Mouse (Mus musculus): ENCODE measurements around the gene Safb. TPM values are rescaled to one million over a fixed set of nuclear protein-coding genes. Genes with fewer than 3 reads are reported as not detected.

Gene Safb
- polyA plus RNA-seq (2021; fragmentation: Nextera tagmentation) = 36.0 and 38.2 TPM in 2 replicates
- long read RNA-seq, experiment 1, transcript Safb-201 (21 exons, 3,106 nt) = major isoform, 34 of 84 reads
- long read RNA-seq, experiment 1, partial matches to known transcripts = 29 of 84 reads
- long read RNA-seq, experiment 1, other reads (novel, unspliced or antisense) = 15 of 84 reads
- long read RNA-seq, experiment 2, partial matches to known transcripts = 36 of 43 reads
- long read RNA-seq, experiment 2, other reads (novel, unspliced or antisense) = 5 of 43 reads

DNA sequence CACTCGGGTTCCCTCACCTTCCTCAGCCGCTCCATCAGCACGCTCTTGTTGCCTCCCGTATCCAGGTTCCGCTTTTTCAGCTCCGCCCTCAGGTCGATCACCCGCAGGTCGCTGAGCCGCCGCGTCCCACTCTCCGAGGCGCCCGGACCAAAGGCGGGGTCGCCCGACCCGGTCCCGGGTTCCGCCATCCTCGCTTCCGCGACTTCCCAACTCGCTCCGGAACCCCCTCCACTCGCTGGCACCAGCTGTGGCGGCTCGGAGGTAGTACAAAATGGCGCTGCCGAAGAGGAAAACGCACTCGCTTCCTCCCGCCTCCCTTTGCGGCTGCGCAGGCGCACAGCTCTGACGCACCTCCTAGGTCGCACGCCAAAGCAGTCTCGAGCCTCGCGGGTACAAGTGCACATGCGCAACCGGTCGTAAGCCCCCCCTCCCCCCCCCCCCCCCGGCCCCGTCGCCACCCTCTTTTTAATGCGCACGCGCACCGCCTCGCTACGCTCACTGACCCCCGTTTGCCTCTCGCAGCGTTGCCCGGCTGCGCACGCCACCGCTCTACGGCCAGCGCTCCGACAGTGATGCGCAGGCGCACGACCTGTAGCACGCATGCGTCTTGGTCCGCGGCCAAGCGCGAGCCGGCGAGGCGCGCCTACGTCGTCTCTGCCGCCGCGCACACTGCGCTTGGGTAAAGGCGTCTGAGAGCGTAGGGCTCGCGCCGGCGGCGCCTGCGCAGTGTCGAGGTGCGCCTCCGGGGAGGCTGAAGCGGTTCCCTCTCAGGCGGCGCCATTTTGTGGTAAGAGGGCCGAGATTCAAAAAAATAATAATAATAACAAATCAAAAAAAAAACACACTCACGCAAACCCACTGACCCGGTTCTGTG lies at the start of gene Safb, which contains the start of gene Safb2:
TSS of gene Safb (plus strand) at position 569 of the 874 bp plus-strand sequence.
TSS of gene Safb2 (minus strand) at position 329 of the 874 bp plus-strand sequence.

DNA sequence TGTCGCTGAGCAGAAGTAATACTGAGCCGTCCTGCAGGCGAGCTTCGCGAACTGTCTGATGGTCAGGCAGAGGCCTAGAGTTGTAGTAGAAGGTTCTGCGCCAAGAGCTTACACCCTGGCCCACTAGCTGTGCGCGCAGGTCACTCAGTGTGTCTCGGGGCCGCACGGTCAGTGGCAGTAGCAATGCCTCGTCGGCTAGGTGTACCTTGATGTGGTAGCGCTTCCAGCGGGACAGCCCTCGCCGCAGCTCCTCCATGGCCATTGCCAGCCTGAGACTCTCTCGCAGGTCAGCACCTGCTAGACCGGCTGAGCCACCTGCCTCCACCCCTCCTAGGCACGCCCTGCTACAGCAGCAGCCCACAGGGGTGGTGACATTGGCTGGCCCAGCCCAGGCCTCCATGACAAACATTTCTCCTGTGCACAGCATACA lies 30.5 kb upstream of the Safb start, which contains the start of gene Gm20219:
TSS of gene Gm20219 (minus strand) at position 266 of the 430 bp plus-strand sequence.

DNA sequence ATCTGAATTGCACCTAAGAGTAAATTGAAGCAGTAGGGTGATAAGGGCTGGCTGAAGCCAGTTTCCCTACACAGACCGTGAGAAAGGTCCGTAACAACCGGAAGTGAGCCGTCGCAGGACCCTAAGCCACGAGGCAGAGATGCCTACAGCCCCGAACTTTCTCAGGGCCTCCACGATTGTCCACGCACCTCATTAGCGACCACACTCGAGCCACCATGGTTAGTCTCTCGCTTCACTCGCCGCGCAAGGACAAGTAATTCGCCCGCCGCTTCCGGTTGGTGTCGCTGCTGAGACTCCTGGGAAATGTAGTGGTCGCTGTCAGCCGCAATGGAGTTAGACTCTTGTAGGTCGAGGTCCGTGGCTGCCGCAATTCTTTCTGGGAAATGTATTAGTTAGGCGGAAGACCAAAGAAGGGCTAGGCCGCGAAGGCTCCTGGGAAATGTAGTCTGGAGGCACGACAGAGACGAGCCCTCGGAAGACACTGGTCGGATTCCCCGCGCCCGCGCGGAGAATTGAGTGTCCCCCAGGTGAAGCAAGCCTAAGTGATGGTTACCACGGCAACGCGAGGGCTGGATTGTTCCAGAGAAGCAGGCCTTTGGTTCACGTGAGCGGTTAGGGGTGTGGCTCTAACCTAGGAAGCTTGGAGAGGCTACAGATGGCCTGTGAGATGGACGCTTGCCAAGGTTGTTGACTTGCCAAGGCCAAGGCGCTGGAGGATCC lies 25.0 kb downstream of the Safb start, which contains the start of gene 2410015M20Rik:
TSS of gene 2410015M20Rik (minus strand) at position 320 of the 720 bp plus-strand sequence.

DNA sequence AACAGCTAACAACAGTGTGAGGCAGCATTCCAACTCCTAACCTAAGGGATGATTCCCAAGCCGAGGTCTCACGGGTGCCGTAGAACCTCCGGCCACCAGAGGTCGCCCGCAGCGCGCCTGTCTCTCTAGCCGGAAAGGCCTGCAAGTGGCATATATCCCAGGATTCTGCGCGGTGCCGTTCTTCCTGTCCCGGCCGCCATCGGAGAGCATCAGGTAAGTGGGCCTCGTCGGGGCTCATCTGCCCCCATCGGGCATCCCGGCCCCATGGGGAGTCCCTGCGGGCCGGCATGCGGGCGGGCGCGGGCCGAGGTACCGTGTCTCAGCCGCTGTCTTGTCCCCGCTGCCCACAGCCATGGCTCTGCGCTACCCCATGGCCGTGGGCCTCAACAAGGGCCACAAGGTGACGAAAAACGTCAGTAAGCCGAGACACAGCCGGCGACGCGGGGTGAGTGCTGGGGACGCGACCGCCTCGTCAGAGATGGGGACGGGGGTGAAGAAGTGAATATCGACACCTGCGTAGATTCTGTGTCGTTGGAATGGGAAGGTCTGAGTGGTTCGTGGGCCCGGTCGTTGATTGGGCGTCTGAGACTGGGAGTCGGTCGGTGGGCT lies 28.7 kb downstream of the Safb start, which contains the start of gene Rpl36:
TSS of gene Rpl36 (plus strand) at position 181 of the 609 bp plus-strand sequence.

DNA sequence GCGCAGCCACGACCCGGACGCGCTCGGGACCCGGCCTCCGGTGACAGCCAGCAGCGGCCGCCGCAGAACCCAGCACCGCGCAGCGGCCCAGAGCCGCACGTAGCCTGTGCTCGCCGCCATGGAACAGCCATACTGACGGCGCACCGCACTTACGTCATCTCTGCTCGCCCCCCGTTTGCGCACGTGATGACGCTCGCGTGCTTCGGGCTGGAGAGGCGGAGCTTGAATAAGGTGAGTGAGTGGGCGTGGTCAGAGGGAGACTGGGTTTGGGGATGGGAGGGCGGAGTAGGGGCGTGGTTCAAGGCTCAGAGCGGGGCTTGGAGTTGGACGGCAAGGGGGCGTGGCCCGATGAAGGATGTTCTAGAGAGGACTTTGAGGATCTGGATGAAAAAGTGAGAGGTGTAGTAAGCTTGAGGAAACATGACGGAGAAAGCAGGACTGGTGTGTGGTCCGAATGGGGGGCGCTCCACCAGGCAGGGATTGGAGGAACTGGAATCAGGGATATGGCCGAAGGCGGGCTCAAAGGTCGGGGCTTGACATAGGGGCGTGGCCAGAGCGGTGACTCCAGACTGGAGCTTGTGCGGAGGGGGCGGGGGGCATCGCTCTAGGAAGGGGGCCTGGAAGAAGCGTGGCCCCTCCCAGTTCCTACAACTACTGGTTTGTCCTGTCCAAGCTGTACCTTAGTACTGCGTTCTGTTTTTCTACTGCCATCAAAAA lies 42.3 kb downstream of the Safb start, which contains the start of gene Lonp1:
TSS of gene Lonp1 (minus strand) at position 134 of the 717 bp plus-strand sequence.

DNA sequence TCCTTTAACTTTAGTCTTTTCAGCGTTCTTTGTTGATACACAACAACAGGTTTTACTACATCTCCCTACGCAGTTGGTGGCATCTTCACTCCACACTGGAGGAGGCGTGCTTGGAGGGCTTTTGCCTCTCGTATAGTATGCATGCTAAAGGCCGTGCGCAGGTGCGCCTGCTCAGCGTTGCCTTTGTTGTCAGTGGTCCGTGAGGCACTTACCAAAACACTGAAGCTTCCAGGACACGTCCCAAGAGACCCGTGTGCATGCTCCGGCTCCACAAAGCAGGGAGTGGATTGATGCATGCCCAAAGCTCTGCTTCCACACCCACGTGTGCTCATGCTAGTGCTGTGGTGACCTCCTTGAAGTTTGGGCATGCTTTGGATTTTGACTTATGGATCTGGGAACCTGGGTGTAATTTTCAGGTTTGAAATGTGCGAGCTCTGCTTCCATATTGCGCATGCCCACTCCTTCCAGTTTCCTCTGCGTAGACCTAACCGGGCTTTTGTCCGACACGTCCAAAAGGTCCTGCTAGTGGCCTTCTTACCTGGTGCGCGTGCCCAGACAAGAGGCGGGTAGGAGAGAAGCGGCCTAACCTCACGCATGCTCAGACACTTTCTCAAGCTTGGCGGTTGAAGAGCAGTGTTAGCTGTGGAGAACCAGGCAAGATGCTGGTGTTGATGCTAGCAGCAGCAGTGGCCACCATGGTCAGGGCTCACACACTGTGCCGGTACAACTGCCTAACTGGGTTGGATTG lies 43.1 kb downstream of the Safb start, which contains the start of gene Catsperd:
TSS of gene Catsperd (plus strand) at position 614 of the 748 bp plus-strand sequence.

Other genes with a start within 250 kb of the Safb start
- gene Ptprs, start 108.3 kb upstream of the Safb start, polyA plus RNA-seq (2021; fragmentation: Nextera tagmentation) = 125 and 188 TPM in 2 replicates
- not detected in 2 replicates for gene Znrf4, start 72.4 kb upstream of the Safb start, polyA plus RNA-seq (2021; fragmentation: Nextera tagmentation)
- gene Gm20219, start 30.4 kb upstream of the Safb start, polyA plus RNA-seq (2021; fragmentation: Nextera tagmentation) = not detected in 2 replicates
- gene Safb2, start 240 bp upstream of the Safb start, polyA plus RNA-seq (2021; fragmentation: Nextera tagmentation) = 12.8 and 17.3 TPM in 2 replicates
- 448 and 559 TPM in 2 replicates for gene 2410015M20Rik, start 24.9 kb downstream of the Safb start, polyA plus RNA-seq (2021; fragmentation: Nextera tagmentation)
- 1,951 and 2,168 TPM in 2 replicates for gene Rpl36, start 28.6 kb downstream of the Safb start, polyA plus RNA-seq (2021; fragmentation: Nextera tagmentation)
- 24.7 and 30.3 TPM in 2 replicates for gene Lonp1, start 42.1 kb downstream of the Safb start, polyA plus RNA-seq (2021; fragmentation: Nextera tagmentation)
- 0.15 and 0.34 TPM in 2 replicates for gene Catsperd, start 43.3 kb downstream of the Safb start, polyA plus RNA-seq (2021; fragmentation: Nextera tagmentation)
- 43.8 and 58.2 TPM in 2 replicates for gene Ranbp3, start 88.5 kb downstream of the Safb start, polyA plus RNA-seq (2021; fragmentation: Nextera tagmentation)
- 982 and 1,143 TPM in 2 replicates for gene Ndufa11, start 132.9 kb downstream of the Safb start, polyA plus RNA-seq (2021; fragmentation: Nextera tagmentation)
- gene Vmac, start 133.2 kb downstream of the Safb start, polyA plus RNA-seq (2021; fragmentation: Nextera tagmentation) = 9.5 and 9.6 TPM in 2 replicates
- 3.3 and 6.1 TPM in 2 replicates for gene Nrtn, start 172.7 kb downstream of the Safb start, polyA plus RNA-seq (2021; fragmentation: Nextera tagmentation)
- gene Dus3l, start 179.9 kb downstream of the Safb start, polyA plus RNA-seq (2021; fragmentation: Nextera tagmentation) = 24.7 and 26.8 TPM in 2 replicates
- gene Prr22, start 185.4 kb downstream of the Safb start, polyA plus RNA-seq (2021; fragmentation: Nextera tagmentation) = 0.29 TPM in 1 of 2 replicates, not detected in the other
- 1.0 and 1.1 TPM in 2 replicates for gene Rfx2, start 246.2 kb downstream of the Safb start, polyA plus RNA-seq (2021; fragmentation: Nextera tagmentation)